Mouse (Mus musculus): ENCODE measurements around the gene Ugt1a10.
"Not testable (repeated sequence)": the region's sequence is repeated elsewhere in the genome, so short reads cannot be mapped to it uniquely, and the experiment has no call there.

GRCm38 (mm10) chr1:88129091-88129490 lies 73.9 kb downstream of the Ugt1a10 start:
- TF ChIP-seq CTCF, EP300 (IDR thresholded peaks at IDR 0.05; ENCODE audit: low read depth): not testable (repeated sequence)
